Mouse (Mus musculus) gastrocnemius, postnatal 10 days (tissue): ENCODE results near the gene Fam57b. TPM values are rescaled to one million over a fixed set of nuclear protein-coding genes. Genes with fewer than 3 reads are reported as not detected.

Experiments
- DNase-seq: peaks from one replicate; pipeline ENCODE4 v3.0.0; 2021; ENCODE audit warnings: mixed read lengths
- total RNA-seq, 2 experiments: library from RNA; stranded (reverse); gene quantifications; 2 replicates each; pipeline ENCODE4 v1.2.3; 2021

Gene Fam57b
- total RNA-seq, 2 experiments from 2014 or later: 10.3 to 10.5 TPM

- peak; percentile 90 for DNase-seq
Observed at GRCm38 (mm10) chr7:126799050-126799467, 1.6 kb downstream of the Fam57b start.

GRCm38 (mm10) chr7:126799468-126800268 lies 2.2 kb downstream of the Fam57b start:
- DNase-seq: peak; percentile 67

GRCm38 (mm10) chr7:126800269-126801056 lies 3.0 kb downstream of the Fam57b start:
- no peak for DNase-seq

GRCm38 (mm10) chr7:126801057-126801422 lies 3.6 kb downstream of the Fam57b start:
- no peak for DNase-seq

- peak; percentile 58 for DNase-seq
Observed at GRCm38 (mm10) chr7:126802134-126802889, 4.8 kb downstream of the Fam57b start.

GRCm38 (mm10) chr7:126803181-126803580 lies 5.7 kb downstream of the Fam57b start:
- DNase-seq: no peak

- DNase-seq: no peak
Observed at GRCm38 (mm10) chr7:126803751-126804150, 6.3 kb downstream of the Fam57b start.

- no peak for DNase-seq
Observed at GRCm38 (mm10) chr7:126806956-126807355, 9.5 kb downstream of the Fam57b start.

GRCm38 (mm10) chr7:126807405-126807804 lies 9.9 kb downstream of the Fam57b start:
- no peak for DNase-seq

GRCm38 (mm10) chr7:126808703-126809455 lies 11.4 kb downstream of the Fam57b start:
- peak; percentile 83 for DNase-seq

GRCm38 (mm10) chr7:126809723-126810369 lies 12.4 kb downstream of the Fam57b start:
- DNase-seq: no peak

GRCm38 (mm10) chr7:126815726-126816222 lies 18.3 kb downstream of the Fam57b start:
- DNase-seq: no peak

- no peak for DNase-seq
Observed at GRCm38 (mm10) chr7:126816494-126816893, 19.0 kb downstream of the Fam57b start.

GRCm38 (mm10) chr7:126817595-126817994 lies 20.1 kb downstream of the Fam57b start:
- no peak for DNase-seq

- no peak for DNase-seq
Observed at GRCm38 (mm10) chr7:126818818-126819217, 21.4 kb downstream of the Fam57b start.

- peak; percentile 86 for DNase-seq
Observed at GRCm38 (mm10) chr7:126821835-126822511, 24.5 kb downstream of the Fam57b start.

GRCm38 (mm10) chr7:126822741-126823140 lies 25.3 kb downstream of the Fam57b start:
- DNase-seq: no peak

- DNase-seq: no peak
Observed at GRCm38 (mm10) chr7:126823202-126823711, 25.8 kb downstream of the Fam57b start.

GRCm38 (mm10) chr7:126823940-126824339 lies 26.5 kb downstream of the Fam57b start:
- DNase-seq: no peak

GRCm38 (mm10) chr7:126825403-126825802 lies 27.9 kb downstream of the Fam57b start:
- DNase-seq: no peak
